Mouse (Mus musculus) right cerebral cortex, postnatal 25 days (tissue): Measurements from ENCODE around the gene Ctnnbl1.
A peak's percentile ranks its signal among the peaks of the same experiment; 100 is the strongest.

Source experiments
- DNase-seq: peaks from one replicate; pipeline ENCODE4 v3.0.0; 2022

The Ctnnbl1 gene

GRCm38 (mm10) chr2:157881939-157882338 lies 144.7 kb downstream of the Ctnnbl1 start:
- no peak for DNase-seq

- no peak for DNase-seq
Observed at GRCm38 (mm10) chr2:157887275-157888025, 150.2 kb downstream of the Ctnnbl1 start.

GRCm38 (mm10) chr2:157891166-157891565 lies 154.0 kb downstream of the Ctnnbl1 start:
- DNase-seq = no peak

- DNase-seq = no peak
Observed at GRCm38 (mm10) chr2:157897131-157897530, 159.9 kb downstream of the Ctnnbl1 start.

GRCm38 (mm10) chr2:157913204-157913636 lies 176.0 kb downstream of the Ctnnbl1 start:
- no peak for DNase-seq

GRCm38 (mm10) chr2:157913705-157914104 lies 176.5 kb downstream of the Ctnnbl1 start:
- DNase-seq = no peak

- DNase-seq = peak; percentile 79
Observed at GRCm38 (mm10) chr2:157914105-157914764, 177.0 kb downstream of the Ctnnbl1 start, which contains the start of gene Vstm2l. Gene Vstm2l, plus strand, starts transcription at chr2:157914653.

- DNase-seq = peak; percentile 57
Observed at GRCm38 (mm10) chr2:157914889-157915517, 177.8 kb downstream of the Ctnnbl1 start.

GRCm38 (mm10) chr2:157918529-157918928 lies 181.3 kb downstream of the Ctnnbl1 start:
- no peak for DNase-seq

GRCm38 (mm10) chr2:157921551-157921950 lies 184.3 kb downstream of the Ctnnbl1 start:
- DNase-seq = no peak

GRCm38 (mm10) chr2:157923406-157923805 lies 186.2 kb downstream of the Ctnnbl1 start:
- no peak for DNase-seq

- DNase-seq = no peak
Observed at GRCm38 (mm10) chr2:157924504-157924903, 187.3 kb downstream of the Ctnnbl1 start.

GRCm38 (mm10) chr2:157926502-157926901 lies 189.3 kb downstream of the Ctnnbl1 start:
- DNase-seq = peak; percentile 16

- peak; percentile 18 for DNase-seq
Observed at GRCm38 (mm10) chr2:157926927-157927326, 189.7 kb downstream of the Ctnnbl1 start.

GRCm38 (mm10) chr2:157927397-157927796 lies 190.2 kb downstream of the Ctnnbl1 start:
- DNase-seq = no peak

- no peak for DNase-seq
Observed at GRCm38 (mm10) chr2:157927815-157928214, 190.6 kb downstream of the Ctnnbl1 start.

- no peak for DNase-seq
Observed at GRCm38 (mm10) chr2:157932655-157933054, 195.5 kb downstream of the Ctnnbl1 start.

GRCm38 (mm10) chr2:157935444-157936171 lies 198.4 kb downstream of the Ctnnbl1 start:
- DNase-seq = no peak

- no peak for DNase-seq
Observed at GRCm38 (mm10) chr2:157936676-157937075, 199.5 kb downstream of the Ctnnbl1 start.

- no peak for DNase-seq
Observed at GRCm38 (mm10) chr2:157940586-157941185, 203.5 kb downstream of the Ctnnbl1 start.
